Mouse (Mus musculus): ENCODE data around the gene 4930412O13Rik. TPM values are rescaled to one million over a fixed set of nuclear protein-coding genes. Genes with fewer than 3 reads are reported as not detected.
A peak's percentile ranks its signal among the peaks of the same experiment; 100 is the strongest.

The 4930412O13Rik gene
- total and polyA plus RNA-seq, 3 experiments = not detected

DNA sequence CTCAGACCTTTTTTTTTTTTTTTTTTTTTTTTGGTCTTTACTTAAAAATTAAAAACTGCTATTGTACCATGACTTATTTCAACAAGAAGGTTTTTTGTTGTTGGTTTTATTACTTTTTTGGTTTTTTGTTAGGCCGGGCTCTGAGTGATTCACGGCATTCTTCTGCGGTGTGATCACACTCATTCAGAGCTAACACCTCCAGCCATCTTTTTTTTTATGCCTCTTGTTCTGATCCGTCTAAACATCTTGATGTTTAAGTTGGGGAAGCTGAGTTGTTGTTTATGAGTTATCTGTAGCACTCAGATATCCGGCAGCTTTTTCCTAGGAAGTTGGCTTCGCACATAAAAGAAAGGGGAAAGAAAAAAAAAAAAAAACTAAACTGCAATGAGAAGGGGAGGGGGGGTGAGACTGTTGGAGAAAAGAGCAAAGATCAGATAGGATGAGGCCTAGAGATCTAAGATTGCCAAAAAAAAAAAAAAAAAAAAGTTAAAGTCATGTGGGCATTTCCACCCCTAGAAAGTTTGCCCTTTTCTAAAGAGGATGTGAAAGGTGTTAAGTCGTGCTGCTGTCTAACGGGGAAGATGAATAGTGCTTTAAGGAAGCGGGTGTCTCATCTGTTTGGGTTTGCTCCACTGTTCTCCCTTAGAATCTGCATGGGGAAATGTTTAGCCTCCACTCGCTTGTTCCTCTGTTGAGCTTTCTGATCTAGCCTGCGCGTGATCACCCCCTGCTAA is 13.8 kb upstream of the 4930412O13Rik start:
- in situ Hi-C loops (cut with MboI; ENCODE audit: low pct_ligation_motif_present, low pct_unique_long_range_greater_than_20kb, low sequenced_read_pairs) (no loop called here), dilution Hi-C loops (cut with MboI; ENCODE audit: extremely low pct_ligation_motif_present, extremely low pct_unique_long_range_greater_than_20kb, low sequenced_read_pairs) (no loop called here)
- no peak overlapping the region for H3K4me3 ChIP-seq (replicated peaks in 1 of 3; ENCODE audit: low read depth in 2 of 3, low read length in 2 of 3, poor library complexity in 1 of 3)
- H3K9me3 ChIP-seq (replicated peaks; ENCODE audit: low read length) = no peaks in the 10 kb centered on the region
- peaks cover 6 to 41% of the 10 kb centered on the region in 2 experiments; a peak in 3 of 4 replicates for H3K4me1 ChIP-seq (ENCODE audit: control insufficient read depth in 1 of 2, insufficient read depth in 2 of 2)
- H3K79me2 ChIP-seq (replicated peaks; ENCODE audit: control insufficient read depth, extremely low read depth, insufficient read depth, poor library complexity, severe bottlenecking) = no peaks in the 10 kb centered on the region
- H3K27ac ChIP-seq (ENCODE audit: insufficient read depth, low read depth) = no peak overlapping the region
- peak; percentile 67 for DNase-seq (ENCODE audit: extremely low read depth)
- peak; percentile 62 for TF ChIP-seq EP300 (IDR thresholded peaks at IDR 0.05; ENCODE audit: low read length)
- TF ChIP-seq BHLHE40 (IDR thresholded peaks at IDR 0.05; ENCODE audit: low read depth, low read length) = peak; percentile 63
- TF ChIP-seq E2F4 (IDR thresholded peaks at IDR 0.05; ENCODE audit: insufficient replicate concordance, low read depth, low read length) = no peak
- 0 out of 2 replicates have a peak, but pooled peaks have one; percentile 18 for TF ChIP-seq ETS1 (conservative IDR thresholded peaks at IDR 0.05; ENCODE audit: low read depth, low read length)
- TF ChIP-seq POLR2A (IDR thresholded peaks at IDR 0.05; ENCODE audit: low read depth, low read length) = no peak
- 0 out of 2 replicates have a peak, but pooled peaks have one; percentile 58 for TF ChIP-seq MAX (IDR thresholded peaks at IDR 0.05; ENCODE audit: low read length)
- TF ChIP-seq SIN3A (IDR thresholded peaks at IDR 0.05; ENCODE audit: low read length) = no peak
- peak; percentile 95 for TF ChIP-seq ZNF384 (IDR thresholded peaks at IDR 0.05; ENCODE audit: low read depth, low read length)
- peak; percentile 75 for TF ChIP-seq IRF4 (IDR thresholded peaks at IDR 0.05; ENCODE audit: low read depth, low read length)
- peak; percentile 48; the same call in 1 of the 2 replicates for TF ChIP-seq MYC (IDR thresholded peaks at IDR 0.05; ENCODE audit: low read depth, low read length)
- no peak overlapping the region for H3K4me2 ChIP-seq (ENCODE audit: insufficient read depth, low read depth, poor library complexity, severe bottlenecking)
- no peak overlapping the region for H3K9ac ChIP-seq (ENCODE audit: insufficient read depth, low read depth)
- H3K36me3 ChIP-seq (replicated peaks in 1 of 2; ENCODE audit: control insufficient read depth in 1 of 2, insufficient read depth in 1 of 2, low read length in 1 of 2) = no peaks in the 10 kb centered on the region
- H3K27me3 ChIP-seq (replicated peaks) = no peaks in the 10 kb centered on the region

DNA sequence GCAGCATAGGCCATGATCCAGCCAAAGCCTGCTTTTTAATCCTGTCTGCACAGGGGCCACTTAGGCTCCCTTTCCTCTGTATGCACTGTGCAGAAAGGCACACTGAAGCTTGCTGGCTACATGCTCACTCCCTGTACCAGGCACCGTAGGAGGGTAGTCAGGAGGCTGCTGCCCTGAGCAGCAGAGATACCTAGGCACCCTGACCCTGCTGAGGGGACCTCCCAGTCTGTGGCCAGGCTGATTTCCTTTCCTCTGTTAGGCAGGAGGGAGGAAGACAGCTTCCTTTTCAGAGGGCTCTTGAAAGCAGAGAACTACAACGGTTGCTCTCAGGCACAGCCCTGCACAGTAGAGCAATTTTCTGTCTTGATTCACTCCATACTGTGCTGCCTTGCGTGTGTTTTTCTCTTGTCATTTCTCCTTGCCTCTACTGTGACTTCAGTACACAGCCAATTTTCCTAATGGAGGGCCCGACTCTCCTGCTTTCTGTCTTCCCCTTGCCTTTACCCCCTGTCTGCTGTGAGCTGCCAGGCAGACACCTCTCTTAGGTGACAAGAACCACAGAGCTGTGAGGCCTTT is 9.8 kb upstream of the 4930412O13Rik start:
- Histone ChIP-seq H3K4me1 (ENCODE audit: control insufficient read depth in 1 of 2, insufficient read depth in 2 of 2) (peaks cover 6 to 47% of the 10 kb centered on the region in 2 experiments; a peak in 3 of 4 replicates), H3K27ac (ENCODE audit: insufficient read depth, low read depth) (no peak overlapping the region), H3K36me3 (replicated peaks in 1 of 2; ENCODE audit: control insufficient read depth in 1 of 2, insufficient read depth in 1 of 2, low read length in 1 of 2) (peaks cover 0 to 3% of the 10 kb centered on the region in 2 experiments), H3K9me3 (replicated peaks; ENCODE audit: low read length) (no peaks in the 10 kb centered on the region), H3K9ac (ENCODE audit: insufficient read depth, low read depth) (no peak overlapping the region), H3K27me3 (replicated peaks) (no peaks in the 10 kb centered on the region), H3K4me3 (replicated peaks in 1 of 3; ENCODE audit: low read depth in 2 of 3, low read length in 2 of 3, poor library complexity in 1 of 3) (no peak overlapping the region), H3K79me2 (replicated peaks; ENCODE audit: control insufficient read depth, extremely low read depth, insufficient read depth, poor library complexity, severe bottlenecking) (no peaks in the 10 kb centered on the region), H3K4me2 (ENCODE audit: insufficient read depth, low read depth, poor library complexity, severe bottlenecking) (no peak overlapping the region)
- TF ChIP-seq UBTF (IDR thresholded peaks at IDR 0.05; ENCODE audit: low read depth, low read length) = no peak
- no peak for TF ChIP-seq TCF12 (IDR thresholded peaks at IDR 0.05; ENCODE audit: low read depth, low read length)
- no peak for TF ChIP-seq MYC (IDR thresholded peaks at IDR 0.05; ENCODE audit: low read depth, low read length)
- no peak for TF ChIP-seq ELF1 (IDR thresholded peaks at IDR 0.05; ENCODE audit: low read depth, low read length)
- no peak for TF ChIP-seq ETS1 (conservative IDR thresholded peaks at IDR 0.05; ENCODE audit: low read depth, low read length)
- no peak for TF ChIP-seq NELFE (IDR thresholded peaks at IDR 0.05; ENCODE audit: low read depth, low read length)
- TF ChIP-seq IRF4 (IDR thresholded peaks at IDR 0.05; ENCODE audit: low read depth, low read length) = no peak
- no peak for TF ChIP-seq E2F4 (IDR thresholded peaks at IDR 0.05; ENCODE audit: insufficient replicate concordance, low read depth, low read length)
- TF ChIP-seq CHD2 (IDR thresholded peaks at IDR 0.05; ENCODE audit: low read length) = no peak
- TF ChIP-seq USF1 (IDR thresholded peaks at IDR 0.05; ENCODE audit: low read depth, low read length) = no peak
- no peak for TF ChIP-seq MAZ (IDR thresholded peaks at IDR 0.05; ENCODE audit: low read depth, low read length)
- TF ChIP-seq CHD1 (IDR thresholded peaks at IDR 0.05; ENCODE audit: low read depth, low read length) = no peak
- TF ChIP-seq JUND (conservative IDR thresholded peaks at IDR 0.05; ENCODE audit: low read depth, low read length) = no peak
- in situ Hi-C loops (cut with MboI; ENCODE audit: low pct_ligation_motif_present, low pct_unique_long_range_greater_than_20kb, low sequenced_read_pairs) = no loop called here
- dilution Hi-C loops (cut with MboI; ENCODE audit: extremely low pct_ligation_motif_present, extremely low pct_unique_long_range_greater_than_20kb, low sequenced_read_pairs) = no loop called here
- no peak for DNase-seq (ENCODE audit: extremely low read depth)
